Mouse (Mus musculus) hematopoietic stem cell, adult 5-6 weeks (primary cell): ENCODE measurements at regions not wholly inside any gene's neighbourhood (a gene's known extent, or its start where the extent isn't known, plus 50 kb on each side); places are given as distances from the start of the nearest gene placed in this dataset.
A peak's percentile ranks its signal among the peaks of the same experiment; 100 is the strongest.

Source experiments
- ATAC-seq, 2 experiments: fragments of 125-278 bp in 1 of 2; replicated peaks in 1 of 2; 2 replicates each; pipeline ENCODE4 v1.8.0; 2016 to 2017; ENCODE audit warnings: inconsistent platforms in 2 of 2, mild to moderate bottlenecking in 2 of 2, moderate number of reproducible peaks in 2 of 2, low read depth in 1 of 2, moderate TSS enrichment in 1 of 2; ENCODE audit not compliant: low FRiP score in 2 of 2, poor library complexity in 2 of 2, severe bottlenecking in 2 of 2, insufficient read depth in 1 of 2, low TSS enrichment in 1 of 2

- no peak for ATAC-seq
These were observed 50.2 kb upstream of the Bod1 start for GRCm38 (mm10) chr11:31721908-31722307.

GRCm38 (mm10) chr11:31724506-31724905 is 52.8 kb upstream of the Bod1 start:
- ATAC-seq = no peak

GRCm38 (mm10) chr11:31725936-31726647 is 54.4 kb upstream of the Bod1 start:
- peak; percentile 95 to 98 for ATAC-seq

- ATAC-seq = no peak
These were observed 55.6 kb upstream of the Bod1 start for GRCm38 (mm10) chr11:31727289-31727688.

- ATAC-seq = no peak
These were observed 58.0 kb upstream of the Bod1 start for GRCm38 (mm10) chr11:31729728-31730127.

GRCm38 (mm10) chr11:31730181-31730580 is 58.5 kb upstream of the Bod1 start:
- no peak for ATAC-seq

- no peak for ATAC-seq
These were observed 59.0 kb upstream of the Bod1 start for GRCm38 (mm10) chr11:31730680-31731079.

- no peak for ATAC-seq
These were observed 59.8 kb upstream of the Bod1 start for GRCm38 (mm10) chr11:31731459-31731858.

GRCm38 (mm10) chr11:31732342-31732741 is 60.7 kb upstream of the Bod1 start:
- ATAC-seq = peak; percentile 30 to 33

GRCm38 (mm10) chr11:31732958-31733357 is 61.3 kb upstream of the Bod1 start:
- peak; percentile 58 to 69 for ATAC-seq

- no peak for ATAC-seq
These were observed 62.4 kb upstream of the Bod1 start for GRCm38 (mm10) chr11:31734091-31734490.

- no peak for ATAC-seq
These were observed 63.6 kb upstream of the Bod1 start for GRCm38 (mm10) chr11:31735257-31735656.

- ATAC-seq = peak; percentile 14 to 25; a peak in 1 of 4 replicates
These were observed 64.4 kb upstream of the Bod1 start for GRCm38 (mm10) chr11:31736086-31736485.

GRCm38 (mm10) chr11:31736556-31737089 is 64.9 kb upstream of the Bod1 start:
- no peak for ATAC-seq

- no peak for ATAC-seq
These were observed 66.7 kb upstream of the Bod1 start for GRCm38 (mm10) chr11:31738148-31739021.

- ATAC-seq = no peak
These were observed 68.7 kb upstream of the Bod1 start for GRCm38 (mm10) chr11:31740409-31740808.

- no peak for ATAC-seq
These were observed 70.5 kb upstream of the Bod1 start for GRCm38 (mm10) chr11:31742160-31742559.

- ATAC-seq = no peak
These were observed 72.5 kb upstream of the Bod1 start for GRCm38 (mm10) chr11:31744076-31744785.
